Mouse (Mus musculus): Measurements from ENCODE around the gene Zfp64. TPM values are rescaled to one million over a fixed set of nuclear protein-coding genes. Genes with fewer than 3 reads are reported as not detected.

The Zfp64 gene
- polyA plus RNA-seq, 1 experiment from 2014 or later: 12.9 TPM

GRCm38 (mm10) chr2:168878158-168878557 is 77.2 kb downstream of the Zfp64 start:
- Histone ChIP-seq H3K27ac (ENCODE audit: low read depth, low read length) (no peak overlapping the region), H3K4me3 (ENCODE audit: low read depth, low read length) (no peak overlapping the region), H3K27me3 (replicated peaks; ENCODE audit: control insufficient read depth, insufficient read depth, low read length) (no peaks in the 10 kb centered on the region), H3K36me3 (ENCODE audit: control insufficient read depth, insufficient read depth) (no peaks in the 10 kb centered on the region), H3K4me1 (replicated peaks; ENCODE audit: control insufficient read depth, insufficient read depth, low read length) (no peaks in the 10 kb centered on the region), H3K4me2 (replicated peaks; ENCODE audit: low read depth) (no peak overlapping the region), H3K9me3 (ENCODE audit: control insufficient read depth) (no peaks in the 10 kb centered on the region), H3K9ac (ENCODE audit: low read depth, low read length) (no peak overlapping the region)
- TF ChIP-seq CTCF (IDR thresholded peaks at IDR 0.05; ENCODE audit: low read depth): peak; percentile 52
- no peak for ATAC-seq
- WGBS: 86% methylated on average over 4 of the region's 4 CpGs

GRCm38 (mm10) chr2:168876631-168877030 is 78.8 kb downstream of the Zfp64 start:
- WGBS: 89% methylated on average over 10 of the region's 10 CpGs

GRCm38 (mm10) chr2:168874498-168874897 is 80.9 kb downstream of the Zfp64 start:
- Histone ChIP-seq H3K4me1 (replicated peaks; ENCODE audit: control insufficient read depth, insufficient read depth, low read length) (no peaks in the 10 kb centered on the region), H3K36me3 (ENCODE audit: control insufficient read depth, insufficient read depth) (no peaks in the 10 kb centered on the region), H3K4me3 (ENCODE audit: low read depth, low read length) (no peak overlapping the region), H3K4me2 (replicated peaks; ENCODE audit: low read depth) (no peak overlapping the region), H3K9ac (ENCODE audit: low read depth, low read length) (no peak overlapping the region), H3K27me3 (replicated peaks; ENCODE audit: control insufficient read depth, insufficient read depth, low read length) (no peaks in the 10 kb centered on the region), H3K9me3 (ENCODE audit: control insufficient read depth) (no peaks in the 10 kb centered on the region), H3K27ac (ENCODE audit: low read depth, low read length) (no peak overlapping the region)
- no peak for TF ChIP-seq CTCF (IDR thresholded peaks at IDR 0.05; ENCODE audit: low read depth)
- no peak for ATAC-seq
- WGBS: 83% methylated on average over 6 of the region's 6 CpGs

More at GRCm38 (mm10) chr2:168876631-168877030, 78.8 kb downstream of the Zfp64 start:
- H3K36me3 ChIP-seq (ENCODE audit: control insufficient read depth, insufficient read depth): no peaks in the 10 kb centered on the region
- H3K9ac ChIP-seq (ENCODE audit: low read depth, low read length): no peak overlapping the region
- no peak for ATAC-seq
- no peak overlapping the region for H3K4me3 ChIP-seq (ENCODE audit: low read depth, low read length)
- H3K27me3 ChIP-seq (replicated peaks; ENCODE audit: control insufficient read depth, insufficient read depth, low read length): no peaks in the 10 kb centered on the region
- no peak overlapping the region for H3K4me2 ChIP-seq (replicated peaks; ENCODE audit: low read depth)
- H3K27ac ChIP-seq (ENCODE audit: low read depth, low read length): no peak overlapping the region
- no peaks in the 10 kb centered on the region for H3K4me1 ChIP-seq (replicated peaks; ENCODE audit: control insufficient read depth, insufficient read depth, low read length)
- H3K9me3 ChIP-seq (ENCODE audit: control insufficient read depth): no peaks in the 10 kb centered on the region
- TF ChIP-seq CTCF (IDR thresholded peaks at IDR 0.05; ENCODE audit: low read depth): no peak

GRCm38 (mm10) chr2:168871767-168872511 is 83.4 kb downstream of the Zfp64 start:
- H3K27ac ChIP-seq (ENCODE audit: low read depth, low read length): no peak overlapping the region

GRCm38 (mm10) chr2:168870480-168870879 is 84.9 kb downstream of the Zfp64 start:
- Histone ChIP-seq H3K27me3 (replicated peaks; ENCODE audit: control insufficient read depth, insufficient read depth, low read length) (no peaks in the 10 kb centered on the region), H3K9me3 (ENCODE audit: control insufficient read depth) (no peaks in the 10 kb centered on the region), H3K36me3 (ENCODE audit: control insufficient read depth, insufficient read depth) (no peaks in the 10 kb centered on the region), H3K4me3 (ENCODE audit: low read depth, low read length) (no peak overlapping the region), H3K9ac (ENCODE audit: low read depth, low read length) (no peak overlapping the region), H3K4me2 (replicated peaks; ENCODE audit: low read depth) (no peak overlapping the region), H3K27ac (ENCODE audit: low read depth, low read length) (no peak overlapping the region), H3K4me1 (replicated peaks; ENCODE audit: control insufficient read depth, insufficient read depth, low read length) (no peaks in the 10 kb centered on the region)
- TF ChIP-seq CTCF (IDR thresholded peaks at IDR 0.05; ENCODE audit: low read depth): peak; percentile 65
- 71% methylated on average over 4 of the region's 4 CpGs for WGBS
- ATAC-seq: no peak

More at GRCm38 (mm10) chr2:168871767-168872511, 83.4 kb downstream of the Zfp64 start:
- no peak for TF ChIP-seq CTCF (IDR thresholded peaks at IDR 0.05; ENCODE audit: low read depth)
- 38% methylated on average over 22 of the region's 22 CpGs for WGBS
- H3K27me3 ChIP-seq (replicated peaks; ENCODE audit: control insufficient read depth, insufficient read depth, low read length): no peaks in the 10 kb centered on the region
- no peak overlapping the region for H3K4me3 ChIP-seq (ENCODE audit: low read depth, low read length)
- ATAC-seq: no peak
- H3K9ac ChIP-seq (ENCODE audit: low read depth, low read length): no peak overlapping the region
- H3K36me3 ChIP-seq (ENCODE audit: control insufficient read depth, insufficient read depth): no peaks in the 10 kb centered on the region
- H3K9me3 ChIP-seq (ENCODE audit: control insufficient read depth): no peaks in the 10 kb centered on the region
- H3K4me2 ChIP-seq (replicated peaks; ENCODE audit: low read depth): 0 out of 2 replicates have a peak overlapping the region, but pooled peaks have one; percentile 27
- H3K4me1 ChIP-seq (replicated peaks; ENCODE audit: control insufficient read depth, insufficient read depth, low read length): no peaks in the 10 kb centered on the region

GRCm38 (mm10) chr2:168866942-168867341 is 88.4 kb downstream of the Zfp64 start:
- H3K36me3 ChIP-seq (ENCODE audit: control insufficient read depth, insufficient read depth): no peaks in the 10 kb centered on the region
- H3K4me2 ChIP-seq (replicated peaks; ENCODE audit: low read depth): no peak overlapping the region
- H3K9me3 ChIP-seq (ENCODE audit: control insufficient read depth): no peaks in the 10 kb centered on the region
- TF ChIP-seq CTCF (IDR thresholded peaks at IDR 0.05; ENCODE audit: low read depth): no peak
- no peak overlapping the region for H3K27ac ChIP-seq (ENCODE audit: low read depth, low read length)
- no peaks in the 10 kb centered on the region for H3K27me3 ChIP-seq (replicated peaks; ENCODE audit: control insufficient read depth, insufficient read depth, low read length)
- no peaks in the 10 kb centered on the region for H3K4me1 ChIP-seq (replicated peaks; ENCODE audit: control insufficient read depth, insufficient read depth, low read length)
- H3K9ac ChIP-seq (ENCODE audit: low read depth, low read length): no peak overlapping the region
- H3K4me3 ChIP-seq (ENCODE audit: low read depth, low read length): no peak overlapping the region
- no peak for ATAC-seq
- 84% methylated on average over 8 of the region's 8 CpGs for WGBS
